Comparison of ENCODE assay signal across 22 mouse cellular contexts in the genomic region with DNA sequence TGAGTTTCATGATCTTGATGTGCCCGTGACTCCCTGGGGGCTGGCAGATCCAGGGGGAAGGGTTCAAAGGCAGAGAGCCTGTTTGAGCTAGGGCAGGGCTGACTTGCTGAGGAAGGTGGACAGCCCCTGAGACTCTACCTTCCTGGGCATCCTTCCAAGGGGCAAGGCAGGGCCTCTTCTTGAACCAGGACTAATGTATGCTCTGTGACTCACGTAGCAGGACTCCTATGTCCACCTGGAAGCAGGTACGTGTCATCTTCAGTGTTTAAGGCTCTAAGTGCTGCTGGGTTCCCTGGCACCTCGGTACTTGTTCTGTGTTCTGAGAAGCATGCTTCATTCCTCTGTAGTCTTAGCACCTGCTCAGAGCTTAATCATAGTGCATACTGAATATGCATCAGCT.
DNase-seq lines count a peak whose midpoint lies in the region; ATAC-seq and TF ChIP-seq lines count a peak whose summit lies in the region.
"Had no signal": no experiment of that assay in that cellular context is flagged by ENCODE, and none has a peak within 500 bp of the region (broad histone marks: within the 10 kb centered on the region; RNA-seq: fewer than 3 reads in every experiment).

No protein-coding gene starts in this region.

- TF ChIP-seq POLR2A in lung, adult 2 months (IDR thresholded peaks at IDR 0.05; ENCODE audit: borderline replicate concordance, extremely low read depth, low read depth, low read length): no peak

- no peak overlapping the region for H3K9ac ChIP-seq in heart, embryonic 11.5 days (ENCODE audit: low read depth, low read length)
- H3K9ac ChIP-seq in stomach, postnatal 0 days (ENCODE audit: low read length): no peak overlapping the region
- H3K9ac ChIP-seq: forebrain, embryonic 15.5 days; heart, embryonic 13.5 days; hindbrain, embryonic 12.5 days; limb, embryonic 15.5 days; liver, embryonic 14.5 days; midbrain, embryonic 13.5 days had no signal

- no peak for ATAC-seq in heart, embryonic 11.5 days (replicated peaks; ENCODE audit: insufficient number of reproducible peaks, low FRiP score, low TSS enrichment)
- ATAC-seq in stomach, postnatal 0 days (ENCODE audit: low FRiP score, low TSS enrichment): peak; percentile 47; the same call in 1 of the 2 replicates
- ATAC-seq: forebrain, embryonic 15.5 days; midbrain, embryonic 13.5 days had no signal

- peak; percentile 73 for DNase-seq in heart, adult 11 months
- DNase-seq in lung, adult 2 months: peak; percentile 19
- DNase-seq in lung, postnatal 14 days: peak; percentile 33
- peak; percentile 53 for DNase-seq in stomach, postnatal 0 days (ENCODE audit: low spot score)
- no peak for DNase-seq in left cerebral cortex, adult 11 months (ENCODE audit: low spot score)
- DNase-seq in embryo, embryonic 9.5 days (ENCODE audit: extremely low spot score): no peak
- DNase-seq: adrenal gland, postnatal 14 days; cerebellum, adult 2 months; gastrocnemius, postnatal 10 days; kidney, adult 11 months; left cerebral cortex, postnatal 4 days; right cerebral cortex, postnatal 14 days; thymus, adult 18-20 months; thymus, postnatal 36 days had no signal

- no peak overlapping the region for H3K4me3 ChIP-seq in heart, embryonic 11.5 days (ENCODE audit: low read depth, low read length)
- no peak overlapping the region for H3K4me3 ChIP-seq in lung, adult 2 months (replicated peaks; ENCODE audit: extremely low read depth, low read depth, low read length)
- no peak overlapping the region for H3K4me3 ChIP-seq in stomach, postnatal 0 days (ENCODE audit: low read depth, low read length)
- H3K4me3 ChIP-seq: embryonic facial prominence, embryonic 10.5 days; forebrain, embryonic 15.5 days; heart, embryonic 13.5 days; hindbrain, embryonic 12.5 days; limb, embryonic 15.5 days; midbrain, embryonic 13.5 days had no signal

- H3K9me3 ChIP-seq in heart, embryonic 11.5 days (replicated peaks; ENCODE audit: control insufficient read depth, low read length): no peaks in the 10 kb centered on the region
- no peaks in the 10 kb centered on the region for H3K9me3 ChIP-seq in stomach, postnatal 0 days (ENCODE audit: control insufficient read depth, low read length)
- H3K9me3 ChIP-seq: embryonic facial prominence, embryonic 10.5 days; forebrain, embryonic 15.5 days; limb, embryonic 15.5 days; midbrain, embryonic 13.5 days had no signal

- no peaks in the 10 kb centered on the region for H3K36me3 ChIP-seq in heart, embryonic 11.5 days (ENCODE audit: control insufficient read depth, insufficient read depth, low read length)
- H3K36me3 ChIP-seq in stomach, postnatal 0 days (ENCODE audit: control insufficient read depth, insufficient read depth, low read length): no peaks in the 10 kb centered on the region
- H3K36me3 ChIP-seq: embryonic facial prominence, embryonic 10.5 days; forebrain, embryonic 15.5 days; heart, embryonic 13.5 days; hindbrain, embryonic 12.5 days; limb, embryonic 15.5 days; midbrain, embryonic 13.5 days had no signal

- no peak overlapping the region for H3K4me2 ChIP-seq in heart, embryonic 11.5 days
- no peak overlapping the region for H3K4me2 ChIP-seq in stomach, postnatal 0 days (replicated peaks; ENCODE audit: low read depth)
- H3K4me2 ChIP-seq: forebrain, embryonic 15.5 days; heart, embryonic 13.5 days; hindbrain, embryonic 12.5 days; limb, embryonic 15.5 days; midbrain, embryonic 13.5 days had no signal

- no peaks in the 10 kb centered on the region for H3K27me3 ChIP-seq in heart, embryonic 11.5 days (ENCODE audit: control insufficient read depth, insufficient read depth, low read length)
- H3K27me3 ChIP-seq in stomach, postnatal 0 days (ENCODE audit: control insufficient read depth, insufficient read depth, low read length): no peaks in the 10 kb centered on the region
- H3K27me3 ChIP-seq: hindbrain, embryonic 12.5 days had no signal

- no peak for TF ChIP-seq CTCF in lung, adult 2 months (IDR thresholded peaks at IDR 0.05; ENCODE audit: insufficient read depth, low read length)
- TF ChIP-seq CTCF in stomach, postnatal 0 days (IDR thresholded peaks at IDR 0.05; ENCODE audit: low read depth): no peak

- H3K27ac ChIP-seq in heart, embryonic 11.5 days (ENCODE audit: low read depth, low read length): no peak overlapping the region
- H3K27ac ChIP-seq in stomach, postnatal 0 days (replicated peaks): no peak overlapping the region
- H3K27ac ChIP-seq: embryonic facial prominence, embryonic 10.5 days; forebrain, embryonic 15.5 days; heart, embryonic 13.5 days; hindbrain, embryonic 12.5 days; limb, embryonic 15.5 days; liver, embryonic 14.5 days; midbrain, embryonic 13.5 days had no signal

- 0 out of 2 replicates have a peak, but pooled peaks cover 2% of the 10 kb centered on the region for H3K4me1 ChIP-seq in heart, embryonic 11.5 days (ENCODE audit: control insufficient read depth, insufficient read depth, low read length)
- H3K4me1 ChIP-seq in lung, adult 2 months (ENCODE audit: control insufficient read depth, insufficient read depth, low read length): no peaks in the 10 kb centered on the region
- peaks cover 5% of the 10 kb centered on the region; the same call in 1 of the 2 replicates for H3K4me1 ChIP-seq in stomach, postnatal 0 days (replicated peaks; ENCODE audit: control insufficient read depth, insufficient read depth)

- TF ChIP-seq EP300 in stomach, postnatal 0 days (optimal IDR thresholded peaks at IDR 0.05): no peak

- 84% methylated on average over 4 of the region's 4 CpGs for WGBS in heart, embryonic 11.5 days (ENCODE audit: insufficient replicate concordance)
- WGBS in lung, adult 2 months: 75% methylated on average over 4 of the region's 4 CpGs
- 55% methylated on average over 4 of the region's 4 CpGs for WGBS in stomach, postnatal 0 days

Comparison
In these comparisons a context has a peak if more than half of its experiments do, and no peak if none do; other contexts are left out.
1. DNase-seq: peak in heart, adult 11 months (single experiment), lung, adult 2 months (single experiment), lung, postnatal 14 days (single experiment) and stomach, postnatal 0 days (single experiment); none in left cerebral cortex, adult 11 months (single experiment) and embryo, embryonic 9.5 days (single experiment).